Mouse (Mus musculus) urinary bladder, postnatal 25 days (tissue): Measurements from ENCODE around the gene Zfp618.

Source experiments
- DNase-seq: peaks from one replicate; pipeline ENCODE4 v3.0.0; 2022; ENCODE audit warnings: low spot score

The Zfp618 gene

DNA sequence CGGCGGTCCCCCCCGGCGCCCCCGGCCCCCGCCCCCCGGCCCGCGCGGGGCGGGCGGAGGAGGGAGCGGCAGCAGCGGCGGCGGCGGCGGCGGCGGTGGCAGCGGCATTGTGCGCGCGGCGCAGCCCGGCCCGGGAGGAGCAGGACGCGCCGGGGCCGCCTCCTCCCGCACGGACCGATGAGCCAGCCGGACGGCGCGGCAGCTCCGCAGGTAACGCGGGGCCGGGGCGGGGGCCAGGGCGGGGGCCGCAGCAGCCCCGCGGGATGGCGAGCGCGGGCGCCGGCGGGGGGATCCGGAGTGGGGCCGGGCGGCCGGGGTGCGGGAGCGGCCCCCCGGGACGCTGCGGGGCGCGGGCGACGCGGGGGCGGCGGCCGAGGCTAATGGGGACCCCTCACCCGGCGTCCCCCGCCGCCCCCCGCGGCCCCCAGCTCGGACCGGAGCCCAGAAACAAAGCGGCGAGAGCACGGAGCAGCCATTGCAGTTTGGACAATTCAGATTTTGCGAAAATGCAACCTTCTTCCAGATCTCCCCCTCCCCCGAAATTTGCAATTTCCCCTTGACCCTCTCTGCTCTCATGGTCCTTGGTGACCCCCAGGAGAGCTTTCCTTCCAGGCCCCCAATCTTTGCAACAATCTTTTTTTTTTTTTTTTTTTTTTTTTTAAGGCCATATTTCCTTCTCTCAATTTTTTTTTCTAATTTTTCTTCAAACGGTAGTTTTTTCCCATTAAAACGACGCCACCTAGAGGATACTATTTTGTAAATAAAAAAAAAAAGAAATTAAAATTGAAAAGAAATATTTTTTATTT lies at the start of gene Zfp618:
Zfp618 (plus strand) TSS at position 77 of the 806 bp plus-strand sequence.
- DNase-seq = peak; percentile 27

DNA sequence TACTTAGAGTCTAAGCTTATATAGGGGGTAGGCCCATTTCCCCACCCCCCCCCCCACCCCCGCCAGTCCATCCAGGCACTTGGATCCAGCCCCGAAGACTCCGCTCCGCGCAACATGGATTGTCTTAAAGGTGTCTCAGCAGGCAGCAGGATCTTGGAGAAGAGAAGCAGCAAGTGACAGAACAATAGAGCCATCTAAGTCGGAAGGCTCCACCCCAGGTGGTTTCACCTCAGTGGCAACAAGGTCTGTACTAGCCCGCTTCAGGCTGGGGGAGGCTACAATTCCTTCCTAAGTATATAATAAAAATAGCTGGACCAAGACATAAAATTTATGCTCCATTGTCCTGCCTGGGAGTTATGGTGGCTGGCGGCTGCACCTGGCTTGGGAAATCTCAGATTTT lies 48.3 kb upstream of the Zfp618 start:
- no peak for DNase-seq

DNA sequence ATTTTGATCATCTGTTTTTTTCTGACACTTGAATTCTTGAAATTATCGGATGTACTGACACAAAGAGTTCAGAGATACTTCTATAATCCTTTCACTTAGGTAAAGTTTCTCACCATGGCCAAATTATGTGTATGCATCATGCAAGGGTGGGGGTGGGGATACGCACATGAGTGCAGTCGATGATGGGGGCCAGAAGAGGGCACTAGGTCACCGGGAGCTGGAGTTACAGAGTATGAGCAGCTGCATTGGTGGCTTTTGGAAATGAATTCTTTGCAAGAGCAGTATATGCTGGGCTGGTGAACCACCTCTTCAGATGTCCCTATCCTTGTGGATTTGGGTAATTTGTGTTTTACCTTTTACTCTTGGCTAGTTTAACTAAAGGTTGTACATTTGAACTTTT lies 31.6 kb upstream of the Zfp618 start:
- DNase-seq = no peak

DNA sequence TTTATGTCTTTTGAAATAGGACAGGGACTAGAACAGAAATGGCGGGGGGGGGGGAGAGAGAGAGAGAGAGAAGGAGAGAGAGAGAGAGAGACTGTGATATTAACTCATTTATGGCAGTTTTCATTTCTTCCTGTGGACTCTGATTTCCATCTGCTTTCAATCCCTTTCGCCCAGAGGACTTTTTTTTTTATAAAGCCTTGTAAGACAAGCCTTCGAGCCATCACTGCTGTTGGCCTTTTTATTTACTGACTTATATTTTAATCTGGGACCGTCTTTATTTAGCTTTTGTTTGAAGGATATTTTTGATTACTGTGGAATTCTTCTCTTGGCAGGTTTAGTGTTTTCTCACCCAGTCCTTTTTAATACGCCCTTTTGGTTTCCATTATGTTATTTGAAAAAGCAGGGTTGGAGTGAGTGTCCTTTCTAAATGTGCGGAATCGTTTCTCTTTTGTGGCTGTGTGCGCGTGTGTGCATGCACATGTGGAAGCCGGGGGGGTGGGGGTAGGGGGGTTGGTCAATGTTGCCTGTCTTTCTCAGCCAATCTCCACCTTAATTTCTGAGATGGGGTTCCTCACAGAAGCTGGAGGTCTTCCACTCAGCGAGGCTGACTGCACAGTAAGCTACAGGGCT lies 29.7 kb upstream of the Zfp618 start:
- DNase-seq = no peak

DNA sequence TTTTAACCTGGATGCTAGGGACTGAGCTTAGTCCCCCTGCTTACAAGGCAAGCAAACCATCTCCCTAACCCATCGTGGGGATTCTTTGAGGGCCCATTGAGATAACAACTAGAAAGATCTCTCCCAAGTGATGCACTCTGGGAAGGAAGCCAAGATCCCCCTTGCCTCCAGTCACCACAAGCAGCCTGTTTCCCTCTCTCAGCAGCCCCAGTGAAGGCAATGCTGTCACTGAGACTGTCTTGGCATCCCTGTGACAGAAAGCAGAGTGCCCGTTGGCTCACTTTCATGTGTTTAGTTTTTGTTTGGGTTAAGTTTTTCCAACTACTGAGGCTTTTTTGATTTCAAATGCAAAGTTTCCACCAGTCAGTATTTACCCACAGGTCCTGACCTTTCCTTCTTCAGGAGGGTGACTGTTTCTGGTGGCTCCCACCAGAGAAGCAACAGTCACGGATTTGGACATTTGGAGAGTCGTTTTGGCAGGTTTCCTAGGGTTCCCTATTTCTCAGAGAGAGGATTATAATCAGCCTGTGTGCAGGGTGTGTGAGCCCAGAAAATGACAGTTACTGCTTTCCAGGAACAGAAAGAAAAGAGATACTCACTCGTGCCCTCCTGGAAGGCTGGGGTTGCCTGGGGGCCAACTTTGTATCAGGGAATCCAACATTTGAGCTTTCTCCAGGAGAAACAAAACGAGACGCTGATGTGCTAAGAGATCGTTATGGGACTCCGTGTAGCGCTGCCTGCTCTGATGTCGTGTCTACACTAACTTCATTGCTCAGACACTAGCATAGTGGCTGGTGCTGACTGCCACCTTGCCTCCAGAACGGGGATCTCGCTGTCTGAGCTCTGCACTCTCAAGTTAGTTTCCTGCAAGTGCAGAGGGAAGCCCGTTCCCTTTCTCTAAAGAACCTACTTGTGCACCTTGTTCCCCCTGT lies 23.1 kb upstream of the Zfp618 start:
- no peak for DNase-seq

DNA sequence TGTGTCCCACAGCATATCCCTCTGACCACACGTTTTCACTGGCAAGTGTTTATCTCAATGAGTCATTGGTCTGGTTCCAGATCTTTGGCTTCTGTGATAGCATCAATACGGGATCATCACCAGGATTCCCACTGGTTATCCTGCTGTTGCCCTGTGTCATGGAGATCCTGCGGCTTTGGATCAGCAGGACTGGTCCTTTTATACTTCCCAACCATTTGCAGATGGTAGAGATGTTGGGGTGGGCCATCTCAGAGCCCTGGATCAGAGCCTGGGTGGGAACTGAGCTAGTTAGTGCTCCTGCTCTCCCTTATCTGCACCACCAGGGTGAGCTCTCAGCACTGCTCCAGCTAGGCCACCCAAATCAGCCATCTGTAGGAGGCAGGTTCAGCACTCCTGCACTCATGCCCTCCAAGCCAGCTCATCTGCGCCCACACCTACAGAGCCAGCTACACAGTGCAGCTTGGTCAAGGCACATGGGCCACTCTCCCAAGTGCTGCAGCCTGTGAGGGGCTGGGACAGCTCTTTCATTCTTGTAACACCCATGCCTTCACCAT lies 21.0 kb upstream of the Zfp618 start:
- DNase-seq = no peak

DNA sequence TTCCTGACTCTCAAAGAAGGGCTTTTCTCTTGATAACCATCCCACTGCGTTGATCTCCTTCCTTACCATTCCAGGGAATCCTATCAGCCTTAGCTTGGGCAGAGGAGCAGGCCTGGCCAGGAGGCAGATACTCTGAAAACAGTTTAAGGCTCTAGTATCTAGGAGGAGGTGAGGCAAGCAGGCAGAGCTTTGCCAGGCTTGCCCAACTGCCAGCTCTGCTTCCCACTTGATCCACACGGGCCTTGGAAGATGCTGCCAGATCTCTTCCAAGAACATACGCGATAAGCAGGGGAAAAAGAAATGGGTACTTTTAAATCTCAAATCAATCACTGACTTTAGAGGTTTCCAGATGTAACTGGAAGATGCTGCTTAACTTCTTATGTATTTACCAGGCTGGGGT lies 1.6 kb upstream of the Zfp618 start:
- DNase-seq = no peak

DNA sequence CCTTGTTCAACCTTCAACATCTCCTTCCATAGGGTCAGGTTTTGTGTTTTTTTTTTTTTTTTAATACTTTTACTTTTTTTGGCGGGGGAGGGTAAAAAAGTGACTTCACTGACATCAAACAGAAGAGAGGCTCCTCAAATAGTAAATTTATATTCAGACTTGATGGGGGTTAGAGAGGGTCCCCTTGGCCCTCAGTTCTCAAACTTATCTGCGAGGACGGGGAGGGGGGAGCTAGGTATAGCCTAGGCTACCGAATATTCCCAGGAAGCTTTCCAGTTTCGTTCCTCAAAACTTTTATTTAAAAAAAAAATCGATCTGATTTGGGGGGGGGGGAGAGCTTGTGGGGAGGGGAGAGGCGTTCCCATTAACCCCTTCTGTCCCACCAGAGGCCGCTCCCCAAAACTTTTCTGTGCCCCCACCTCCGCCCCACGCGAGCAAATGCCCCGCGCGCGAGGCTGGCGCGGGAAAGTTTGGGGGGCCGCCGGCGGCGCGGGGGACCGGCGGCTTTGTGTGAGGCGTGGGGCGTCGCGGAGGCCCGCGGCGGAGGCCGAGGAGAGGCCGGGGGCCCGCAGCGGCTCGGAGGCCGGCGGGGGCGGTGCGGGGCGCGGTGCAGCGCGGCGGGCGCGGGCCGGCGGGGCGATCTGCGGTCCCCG lies 403 bp upstream of the Zfp618 start:
- DNase-seq = no peak

DNA sequence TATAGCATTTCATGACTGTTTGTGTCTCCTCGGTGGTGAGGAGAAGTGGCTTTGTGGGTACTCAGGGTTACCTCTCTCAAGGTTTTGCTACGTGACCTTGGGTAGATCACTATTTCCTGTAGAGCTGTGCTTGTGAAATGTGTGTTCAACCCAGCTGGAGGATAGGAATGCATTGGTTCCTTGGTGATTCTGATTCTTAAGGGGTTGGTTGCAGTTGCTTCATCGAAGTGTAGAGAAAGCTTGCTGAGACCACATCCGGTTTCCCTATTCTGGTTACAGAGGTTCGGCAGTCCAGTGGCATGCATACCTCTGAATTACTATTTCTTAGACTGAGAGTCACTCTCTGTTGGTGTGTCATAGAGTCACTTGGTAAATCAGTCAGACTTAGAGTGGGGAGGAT lies 4.2 kb downstream of the Zfp618 start:
- no peak for DNase-seq

DNA sequence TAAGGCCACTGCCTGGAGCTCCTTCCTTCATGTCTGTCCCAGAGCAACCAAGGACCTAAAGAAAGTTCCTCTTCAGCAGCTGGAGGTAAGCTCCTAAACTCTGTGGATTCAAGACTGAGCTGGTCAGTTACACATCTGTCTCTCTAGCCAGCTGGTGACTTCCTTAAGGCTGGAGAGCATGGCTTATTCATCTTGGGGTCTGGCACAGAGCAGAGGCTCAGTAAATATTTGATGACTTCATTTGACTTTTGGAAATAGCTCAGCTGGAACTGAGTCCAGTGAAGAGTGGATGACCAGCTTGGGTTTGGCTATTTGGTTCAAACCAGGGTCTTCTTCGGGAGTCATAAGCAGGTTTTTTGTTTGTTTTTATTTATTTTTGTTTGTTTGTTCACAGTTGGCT lies 6.6 kb downstream of the Zfp618 start:
- no peak for DNase-seq

DNA sequence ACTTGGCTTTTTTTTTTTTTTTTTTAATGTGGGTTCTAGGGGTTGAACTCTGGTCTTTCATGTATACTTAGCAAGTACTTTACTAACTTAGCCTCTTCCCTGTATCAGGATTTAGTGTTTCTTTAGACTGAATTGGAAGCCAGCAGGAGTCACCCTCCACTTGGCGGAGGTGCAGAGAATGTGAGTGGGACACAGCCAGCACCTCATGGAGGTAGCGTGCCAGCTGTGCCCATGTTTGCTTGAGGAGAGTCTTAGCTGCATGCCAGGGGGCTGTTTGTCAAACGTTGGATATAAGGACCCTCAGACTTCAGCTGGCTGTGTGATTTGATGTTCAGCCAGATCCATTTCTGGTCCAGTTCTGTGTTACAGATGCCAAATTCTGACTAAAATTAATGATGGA lies 7.7 kb downstream of the Zfp618 start:
- DNase-seq = no peak

DNA sequence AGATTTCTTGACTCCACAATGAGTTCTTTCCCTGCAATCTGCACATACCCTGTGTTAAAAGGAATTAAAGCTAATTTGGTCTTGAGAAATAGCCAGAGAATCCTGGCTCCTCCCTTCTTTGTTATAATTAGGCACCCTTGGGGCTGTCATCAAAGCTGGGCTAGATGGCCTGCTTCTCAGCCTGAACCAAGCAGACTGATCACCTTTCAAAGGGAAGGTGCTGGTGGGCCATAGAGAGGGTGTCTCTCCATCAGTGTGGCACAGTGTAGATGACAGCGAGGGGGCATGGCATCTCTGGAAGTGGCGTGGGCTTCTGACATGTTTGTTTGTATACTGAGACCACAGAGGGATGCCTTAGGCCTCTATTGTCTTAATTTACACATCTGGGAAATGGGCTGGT lies 9.5 kb downstream of the Zfp618 start:
- no peak for DNase-seq

DNA sequence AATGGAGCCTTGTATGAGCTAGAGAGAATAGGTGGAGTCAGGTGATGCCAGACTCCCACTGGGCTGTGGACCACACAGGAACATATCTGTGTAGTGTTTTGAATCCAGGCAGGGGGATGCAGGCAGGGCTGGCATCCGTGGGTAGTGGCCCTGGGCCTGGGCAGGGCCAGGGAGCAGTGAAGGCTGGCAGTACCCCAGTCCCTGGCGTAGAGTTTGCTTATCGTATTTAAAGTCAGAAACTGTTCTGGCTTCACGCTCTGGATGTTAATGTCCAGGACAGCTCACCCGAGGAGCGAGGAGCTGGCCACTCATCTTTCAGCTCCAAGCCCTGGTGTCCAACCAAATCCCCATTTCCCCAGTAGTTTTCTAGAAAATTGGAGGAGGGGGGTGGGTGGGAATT lies 10.2 kb downstream of the Zfp618 start:
- DNase-seq = no peak

DNA sequence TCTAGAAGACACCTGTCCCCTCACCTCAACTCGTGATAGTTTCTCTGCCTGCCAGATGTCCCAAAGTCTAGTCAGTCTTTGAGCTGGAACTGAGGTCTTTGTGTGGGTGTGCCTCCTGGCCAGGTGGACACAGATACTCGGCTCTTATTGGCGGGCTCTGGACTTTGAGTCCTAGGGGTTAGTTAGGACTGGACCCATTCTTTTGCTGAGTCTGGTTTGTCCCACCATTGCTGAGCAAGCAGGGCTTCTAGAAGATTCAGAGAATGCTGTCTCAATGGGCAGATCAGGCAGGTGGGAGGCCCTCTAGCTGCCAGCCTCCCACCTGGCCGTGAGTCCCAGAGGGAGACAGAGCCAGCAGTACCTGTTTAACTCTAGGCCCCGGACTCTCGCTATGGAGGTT lies 12.1 kb downstream of the Zfp618 start:
- no peak for DNase-seq

DNA sequence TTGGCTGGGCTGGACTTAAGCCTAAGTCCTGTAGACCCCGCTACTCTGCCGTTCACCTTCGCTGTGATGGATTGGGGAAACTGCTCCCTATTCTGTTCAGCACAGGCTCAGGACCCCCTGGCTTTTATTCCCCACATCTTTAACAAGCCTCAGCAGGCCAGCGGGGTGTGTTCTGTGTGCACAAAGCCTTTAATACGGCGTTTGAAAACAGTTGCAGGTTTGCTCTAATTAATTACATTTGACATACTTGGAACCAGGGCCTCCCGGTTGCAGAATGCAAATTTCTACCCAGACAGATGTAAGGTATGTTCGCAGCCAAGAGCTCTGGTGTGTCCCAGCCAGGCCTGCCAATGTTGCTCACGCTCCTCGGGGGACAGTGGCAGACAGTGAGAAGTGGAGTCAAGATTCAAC lies 13.1 kb downstream of the Zfp618 start:
- DNase-seq = no peak

DNA sequence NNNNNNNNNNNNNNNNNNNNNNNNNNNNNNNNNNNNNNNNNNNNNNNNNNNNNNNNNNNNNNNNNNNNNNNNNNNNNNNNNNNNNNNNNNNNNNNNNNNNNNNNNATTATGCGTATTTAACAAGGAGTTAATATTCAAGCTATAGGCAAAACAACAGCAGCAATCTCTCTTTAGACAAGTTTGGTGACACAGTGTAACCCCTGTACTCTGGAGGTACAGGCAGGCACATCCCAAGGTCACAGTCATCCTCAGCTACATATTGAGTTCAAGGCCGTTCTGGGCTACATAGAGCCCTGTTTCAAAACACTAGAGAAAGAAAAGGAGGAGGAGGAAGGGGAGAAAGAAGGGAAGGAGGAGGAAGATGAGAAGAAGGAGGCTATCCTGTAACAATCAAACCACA lies 16.2 kb downstream of the Zfp618 start:
- no peak for DNase-seq

DNA sequence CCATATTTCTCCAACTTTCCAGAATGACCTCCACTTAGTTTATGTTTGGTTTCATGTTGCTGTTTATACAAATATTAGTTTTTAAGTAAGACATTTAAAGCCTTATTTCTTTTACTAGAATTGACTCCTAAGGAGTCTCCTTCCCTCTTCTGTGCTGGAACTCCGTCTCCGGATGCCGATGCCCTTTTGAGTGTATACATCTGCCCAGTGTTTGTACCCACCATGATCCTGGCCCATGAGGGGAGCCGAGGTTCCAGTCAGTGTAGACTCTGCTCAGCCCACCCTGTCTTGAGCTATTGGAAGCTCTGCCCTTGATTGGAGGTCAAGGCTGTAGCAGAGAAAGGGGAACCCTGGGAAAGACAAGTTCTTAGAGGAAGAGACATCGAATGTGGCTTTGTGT lies 18.2 kb downstream of the Zfp618 start:
- DNase-seq = no peak

DNA sequence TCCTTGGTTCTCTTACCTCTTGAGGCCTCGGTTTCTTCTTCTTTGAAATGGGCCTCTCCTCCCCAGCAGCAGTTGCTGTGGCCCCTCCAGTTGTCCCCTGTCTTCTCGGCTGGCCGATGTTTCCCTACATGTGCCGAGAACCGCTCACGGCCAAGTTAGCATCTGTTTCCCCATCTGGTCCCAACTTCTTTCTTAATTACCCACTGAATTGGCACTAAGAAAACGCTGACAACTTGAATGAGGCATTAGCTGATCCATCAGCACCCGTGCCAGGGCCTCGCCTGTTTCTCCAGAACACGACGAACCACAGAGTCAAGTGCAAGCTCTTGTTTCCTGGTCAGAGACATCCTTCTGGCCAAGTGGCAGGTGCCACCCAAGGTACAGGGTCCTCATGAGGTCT lies 26.0 kb downstream of the Zfp618 start:
- DNase-seq = no peak

DNA sequence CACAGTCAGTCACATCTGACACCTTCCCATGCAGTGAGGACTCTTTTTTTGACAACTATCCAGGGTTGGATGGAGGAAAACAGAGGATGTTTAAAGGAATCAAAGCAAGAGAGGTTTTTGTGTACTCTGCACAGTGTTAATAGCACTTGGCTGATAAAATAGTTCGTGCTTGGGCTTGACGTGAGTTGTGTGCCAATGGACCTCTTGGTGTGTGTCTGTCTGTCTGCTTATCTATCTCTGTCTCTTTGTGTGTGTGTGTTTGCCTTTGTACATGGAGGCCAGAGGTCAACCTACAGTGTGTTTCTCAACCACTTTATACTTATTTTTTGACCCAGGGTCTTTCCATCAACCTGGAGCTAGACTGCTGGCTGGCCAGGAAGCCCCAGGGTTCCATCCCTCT lies 27.8 kb downstream of the Zfp618 start:
- DNase-seq = no peak

DNA sequence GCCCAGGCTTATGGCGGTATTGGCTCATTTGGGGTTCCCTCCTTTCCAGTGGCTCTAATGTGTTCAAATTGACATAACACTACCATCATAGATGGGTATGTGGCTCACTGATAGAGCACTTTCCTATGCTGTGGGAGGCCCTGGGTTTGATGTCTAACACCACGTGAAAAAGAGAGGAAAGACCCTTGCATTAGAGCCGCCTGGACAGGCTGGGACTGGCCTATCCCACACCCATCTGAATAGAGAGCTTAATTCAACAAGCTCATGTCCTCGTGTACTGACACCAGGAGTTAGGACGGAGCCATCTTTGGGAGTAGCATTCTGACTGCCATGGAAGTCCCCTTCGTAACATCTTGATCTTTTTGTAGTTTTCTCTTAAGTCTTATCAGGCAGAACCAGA lies 32.2 kb downstream of the Zfp618 start:
- DNase-seq = no peak

DNA sequence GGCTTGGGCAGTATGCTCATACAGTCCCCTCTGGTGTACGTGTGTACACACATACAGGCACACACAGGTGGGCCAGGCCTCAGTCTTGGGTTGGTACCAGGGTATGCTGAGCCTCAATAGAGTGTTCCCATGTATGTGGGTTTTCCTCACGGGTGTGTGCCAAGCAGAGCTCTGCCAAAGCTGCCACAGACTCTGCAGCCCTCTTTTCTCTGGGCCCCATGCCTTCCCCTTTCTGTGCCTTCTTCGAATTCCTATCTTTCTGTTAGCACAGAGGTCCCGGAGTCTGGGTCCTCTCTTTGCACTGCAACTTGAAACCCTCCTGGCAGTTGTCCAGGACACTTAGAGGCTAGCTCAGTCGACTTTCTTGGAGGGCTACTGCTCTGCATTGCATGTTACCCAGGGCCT lies 33.1 kb downstream of the Zfp618 start:
- no peak for DNase-seq

DNA sequence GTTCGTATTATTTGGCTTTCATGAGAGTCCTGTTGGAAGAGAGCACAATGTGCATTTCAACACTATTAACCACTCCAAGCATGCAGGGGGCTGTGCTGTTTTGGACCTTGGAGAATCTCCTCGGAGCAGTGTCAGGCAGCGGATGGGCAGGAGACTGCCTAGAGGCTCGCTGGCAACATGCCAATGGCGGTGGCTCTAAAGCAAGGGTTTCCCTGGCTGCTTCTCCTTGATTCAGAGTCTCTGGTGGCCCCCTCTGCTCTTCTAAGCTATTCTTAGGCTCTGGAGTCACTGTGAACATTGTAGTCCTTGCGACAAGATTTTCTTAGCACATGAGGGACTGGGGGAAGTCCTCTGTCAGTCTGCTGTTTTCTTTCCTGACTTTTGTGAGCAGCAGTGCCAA lies 33.5 kb downstream of the Zfp618 start:
- no peak for DNase-seq
